Mouse (Mus musculus) kidney, adult 11 months (tissue): ENCODE data around the gene Ppp2r5a.

ENCODE experiments used
- DNase-seq: peaks from one replicate; pipeline ENCODE4 v3.0.0; 2022

Gene Ppp2r5a

GRCm38 (mm10) chr1:191417111-191417510 lies 14.0 kb upstream of the Ppp2r5a start:
- DNase-seq, result no peak

- no peak for DNase-seq
Measured at GRCm38 (mm10) chr1:191416611-191417010, 13.5 kb upstream of the Ppp2r5a start.

- DNase-seq, result no peak
Measured at GRCm38 (mm10) chr1:191414432-191414831, 11.4 kb upstream of the Ppp2r5a start.

GRCm38 (mm10) chr1:191413691-191414415 lies 10.8 kb upstream of the Ppp2r5a start:
- no peak for DNase-seq

GRCm38 (mm10) chr1:191410294-191411036 lies 7.4 kb upstream of the Ppp2r5a start:
- DNase-seq, result no peak

GRCm38 (mm10) chr1:191407246-191407645 lies 4.2 kb upstream of the Ppp2r5a start:
- DNase-seq, result no peak

GRCm38 (mm10) chr1:191406516-191406915 lies 3.4 kb upstream of the Ppp2r5a start:
- no peak for DNase-seq

- DNase-seq, result no peak
Measured at GRCm38 (mm10) chr1:191404721-191405329, 1.8 kb upstream of the Ppp2r5a start.

DNA sequence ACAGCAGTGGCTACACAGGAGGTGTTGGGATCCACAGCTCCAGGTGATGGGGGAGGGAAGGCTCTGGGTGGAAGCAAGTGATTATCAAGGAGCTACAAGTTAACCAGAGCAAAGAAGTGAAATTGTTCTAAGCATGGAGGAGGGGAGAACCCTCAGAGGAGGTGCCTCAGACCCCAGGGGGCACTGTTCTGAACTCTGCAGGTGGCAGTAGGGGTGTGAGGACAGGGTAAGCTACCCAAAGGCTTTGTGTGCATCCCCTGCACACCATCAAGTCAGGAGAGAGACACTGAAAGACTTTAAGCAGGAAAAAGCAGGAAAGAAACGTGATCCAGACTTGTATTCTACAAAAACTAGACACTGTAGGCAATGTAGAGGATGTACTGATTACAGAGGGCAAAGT lies 1.2 kb upstream of the Ppp2r5a start:
- no peak for DNase-seq

DNA sequence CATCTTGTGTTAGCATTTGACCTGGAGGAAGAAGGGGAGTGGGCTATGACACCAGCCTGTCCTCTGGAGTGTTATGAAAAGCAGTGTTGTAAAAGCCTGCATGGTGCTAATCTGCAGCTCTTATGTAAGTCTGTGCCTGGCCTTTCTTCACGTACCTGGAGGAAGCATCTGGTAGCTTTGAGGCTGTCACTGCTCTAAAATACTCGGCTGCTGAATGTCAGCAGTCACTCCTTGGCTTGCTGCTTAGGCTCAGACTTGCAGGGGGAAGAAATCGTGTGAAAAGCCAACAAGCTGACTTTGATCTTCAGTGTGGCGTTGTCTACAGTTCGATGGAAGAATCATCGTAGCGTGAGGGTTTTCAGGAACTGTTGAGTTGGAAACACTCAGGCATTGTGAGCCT lies 566 bp downstream of the Ppp2r5a start:
- no peak for DNase-seq

GRCm38 (mm10) chr1:191396897-191397849 lies 5.9 kb downstream of the Ppp2r5a start:
- peak; percentile 99 for DNase-seq

- no peak for DNase-seq
Measured at GRCm38 (mm10) chr1:191396446-191396845, 6.6 kb downstream of the Ppp2r5a start.

GRCm38 (mm10) chr1:191395871-191396433 lies 7.1 kb downstream of the Ppp2r5a start:
- DNase-seq, result peak; percentile 44

DNA sequence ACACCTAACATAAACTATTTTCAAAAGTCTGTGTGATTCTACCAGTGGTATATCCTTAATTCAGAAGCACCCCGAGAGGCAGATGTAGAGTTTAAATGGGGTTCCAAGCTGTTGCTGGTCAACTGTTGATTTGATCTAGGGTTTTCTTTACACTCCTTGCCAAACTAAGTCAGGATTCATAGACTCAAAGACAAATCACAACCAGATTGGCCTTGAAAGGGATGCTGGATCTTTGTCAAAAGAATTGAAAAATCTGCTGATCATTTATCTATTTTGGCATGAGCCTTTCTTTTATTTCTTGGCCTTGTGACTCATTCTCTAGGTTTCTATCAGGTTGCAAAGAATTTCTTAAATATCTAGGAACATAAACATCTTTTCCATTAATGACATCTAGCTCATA lies 7.9 kb downstream of the Ppp2r5a start:
- no peak for DNase-seq

GRCm38 (mm10) chr1:191394126-191394525 lies 8.9 kb downstream of the Ppp2r5a start:
- no peak for DNase-seq

- no peak for DNase-seq
Measured at GRCm38 (mm10) chr1:191393536-191393935, 9.5 kb downstream of the Ppp2r5a start.

DNA sequence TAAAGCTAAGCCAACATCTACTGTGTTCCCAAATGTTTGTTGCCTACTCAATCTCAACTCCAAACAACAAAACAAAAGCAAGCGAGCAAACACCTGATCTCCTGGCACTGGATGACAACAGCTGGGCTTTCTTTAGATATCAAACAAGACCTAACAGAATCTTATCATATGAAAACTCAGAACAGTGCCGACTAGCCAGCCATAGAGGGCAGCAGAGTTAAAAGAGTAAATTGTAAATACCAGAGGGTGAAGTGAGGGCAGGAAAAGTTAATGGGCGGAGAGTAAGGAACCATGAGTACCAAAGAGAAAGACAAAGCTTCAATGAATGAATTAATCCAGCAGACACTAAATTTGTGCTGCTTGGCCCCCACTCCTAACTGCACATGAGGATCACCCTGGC lies 11.8 kb downstream of the Ppp2r5a start:
- DNase-seq, result peak; percentile 66

DNA sequence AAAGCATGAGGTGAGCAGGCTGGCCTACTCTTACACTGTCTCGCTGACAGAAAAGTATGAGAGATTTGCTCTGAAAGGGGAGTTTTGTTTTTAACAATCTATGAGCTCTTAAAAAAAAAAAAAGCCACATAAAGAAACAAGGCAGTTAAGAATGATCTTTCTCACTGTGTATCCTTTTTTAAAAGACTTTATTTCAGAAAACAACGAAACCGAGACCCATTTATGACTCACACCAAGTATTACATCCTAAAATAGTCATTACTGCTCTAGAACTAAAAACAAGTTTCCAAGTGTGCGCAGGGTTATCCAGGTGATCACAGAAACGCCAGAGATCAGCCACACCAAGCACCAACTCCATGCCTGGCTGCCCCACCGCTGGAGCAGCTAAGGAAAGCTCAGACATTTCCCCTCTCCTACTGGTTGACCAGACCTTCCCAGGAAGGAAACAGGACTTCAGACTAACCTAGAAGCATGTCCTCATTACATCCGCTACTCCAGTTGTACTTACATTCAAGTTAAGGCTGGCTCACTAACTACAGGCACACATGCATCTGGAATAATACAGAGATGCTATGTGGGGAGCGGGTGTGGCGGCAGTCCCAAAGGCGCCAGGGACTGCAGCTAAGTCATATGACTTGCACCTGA lies 18.2 kb downstream of the Ppp2r5a start:
- DNase-seq, result no peak

- DNase-seq, result no peak
Measured at GRCm38 (mm10) chr1:191381955-191382736, 20.9 kb downstream of the Ppp2r5a start.

- DNase-seq, result no peak
Measured at GRCm38 (mm10) chr1:191380843-191381242, 22.2 kb downstream of the Ppp2r5a start.

- no peak for DNase-seq
Measured at GRCm38 (mm10) chr1:191378080-191378479, 25.0 kb downstream of the Ppp2r5a start.
